Mouse (Mus musculus): Measurements from ENCODE around the gene Olfr695. TPM values are rescaled to one million over a fixed set of nuclear protein-coding genes. Genes with fewer than 3 reads are reported as not detected.

The Olfr695 gene
- polyA plus RNA-seq (2014; fragmentation: Illumina TruSeq; extraction: RNeasy Lipid Tissue Mini Kit (QIAGEN cat#74804); ENCODE audit: low read depth, low replicate concordance) = not detected

GRCm38 (mm10) chr7:106716296-106716695 lies at the start of gene Olfr695:
Gene Olfr695, minus strand, starts transcription at chr7:106716396.

GRCm38 (mm10) chr7:106755297-106755696 lies 39.1 kb upstream of the Olfr695 start, which contains the start of gene Olfr698:
Gene Olfr698, minus strand, starts transcription at chr7:106755397.

GRCm38 (mm10) chr7:106742343-106742742 lies 26.1 kb upstream of the Olfr695 start, which contains the start of gene Olfr697:
Gene Olfr697, minus strand, starts transcription at chr7:106742443.

GRCm38 (mm10) chr7:106691714-106692113 lies 24.5 kb downstream of the Olfr695 start, which contains the start of gene Olfr694:
Gene Olfr694, minus strand, starts transcription at chr7:106691814.

GRCm38 (mm10) chr7:106680484-106680883 lies 35.7 kb downstream of the Olfr695 start, which contains the start of gene Olfr693:
Gene Olfr693, minus strand, starts transcription at chr7:106680584.

Other genes with a start within 250 kb of the Olfr695 start
- not detected for gene Olfr693, start 35.8 kb downstream of the Olfr695 start, polyA plus RNA-seq (2014; fragmentation: Illumina TruSeq; extraction: RNeasy Lipid Tissue Mini Kit (QIAGEN cat#74804); ENCODE audit: low read depth, low replicate concordance)
- gene Olfr694, start 24.6 kb downstream of the Olfr695 start, polyA plus RNA-seq (2014; fragmentation: Illumina TruSeq; extraction: RNeasy Lipid Tissue Mini Kit (QIAGEN cat#74804); ENCODE audit: low read depth, low replicate concordance) = not detected
- gene Olfr697, start 26.0 kb upstream of the Olfr695 start, polyA plus RNA-seq (2014; fragmentation: Illumina TruSeq; extraction: RNeasy Lipid Tissue Mini Kit (QIAGEN cat#74804); ENCODE audit: low read depth, low replicate concordance) = not detected
- not detected for gene Olfr698, start 39.0 kb upstream of the Olfr695 start, polyA plus RNA-seq (2014; fragmentation: Illumina TruSeq; extraction: RNeasy Lipid Tissue Mini Kit (QIAGEN cat#74804); ENCODE audit: low read depth, low replicate concordance)
- not detected for gene Olfr699, start 76.8 kb upstream of the Olfr695 start, polyA plus RNA-seq (2014; fragmentation: Illumina TruSeq; extraction: RNeasy Lipid Tissue Mini Kit (QIAGEN cat#74804); ENCODE audit: low read depth, low replicate concordance)
- not detected for gene Olfr700, start 92.4 kb upstream of the Olfr695 start, polyA plus RNA-seq (2014; fragmentation: Illumina TruSeq; extraction: RNeasy Lipid Tissue Mini Kit (QIAGEN cat#74804); ENCODE audit: low read depth, low replicate concordance)
- not detected for gene Olfr701, start 97.7 kb upstream of the Olfr695 start, polyA plus RNA-seq (2014; fragmentation: Illumina TruSeq; extraction: RNeasy Lipid Tissue Mini Kit (QIAGEN cat#74804); ENCODE audit: low read depth, low replicate concordance)
- not detected for gene Olfr702, start 117.5 kb upstream of the Olfr695 start, polyA plus RNA-seq (2014; fragmentation: Illumina TruSeq; extraction: RNeasy Lipid Tissue Mini Kit (QIAGEN cat#74804); ENCODE audit: low read depth, low replicate concordance)
- gene Olfr703, start 127.0 kb upstream of the Olfr695 start, polyA plus RNA-seq (2014; fragmentation: Illumina TruSeq; extraction: RNeasy Lipid Tissue Mini Kit (QIAGEN cat#74804); ENCODE audit: low read depth, low replicate concordance) = not detected
- gene Olfr704, start 146.8 kb upstream of the Olfr695 start, polyA plus RNA-seq (2014; fragmentation: Illumina TruSeq; extraction: RNeasy Lipid Tissue Mini Kit (QIAGEN cat#74804); ENCODE audit: low read depth, low replicate concordance) = not detected
- not detected for gene Olfr705, start 160.5 kb upstream of the Olfr695 start, polyA plus RNA-seq (2014; fragmentation: Illumina TruSeq; extraction: RNeasy Lipid Tissue Mini Kit (QIAGEN cat#74804); ENCODE audit: low read depth, low replicate concordance)
- not detected for gene Olfr706, start 171.8 kb upstream of the Olfr695 start, polyA plus RNA-seq (2014; fragmentation: Illumina TruSeq; extraction: RNeasy Lipid Tissue Mini Kit (QIAGEN cat#74804); ENCODE audit: low read depth, low replicate concordance)
- gene Olfr707, start 184.8 kb upstream of the Olfr695 start, polyA plus RNA-seq (2014; fragmentation: Illumina TruSeq; extraction: RNeasy Lipid Tissue Mini Kit (QIAGEN cat#74804); ENCODE audit: low read depth, low replicate concordance) = not detected
- gene Olfr1532-ps1, start 191.6 kb upstream of the Olfr695 start, polyA plus RNA-seq (2014; fragmentation: Illumina TruSeq; extraction: RNeasy Lipid Tissue Mini Kit (QIAGEN cat#74804); ENCODE audit: low read depth, low replicate concordance) = not detected
- not detected for gene Olfr709-ps1, start 215.8 kb upstream of the Olfr695 start, polyA plus RNA-seq (2014; fragmentation: Illumina TruSeq; extraction: RNeasy Lipid Tissue Mini Kit (QIAGEN cat#74804); ENCODE audit: low read depth, low replicate concordance)
- gene Olfr710, start 231.9 kb upstream of the Olfr695 start, polyA plus RNA-seq (2014; fragmentation: Illumina TruSeq; extraction: RNeasy Lipid Tissue Mini Kit (QIAGEN cat#74804); ENCODE audit: low read depth, low replicate concordance) = not detected
- not detected for gene Olfr6, start 247.5 kb upstream of the Olfr695 start, polyA plus RNA-seq (2014; fragmentation: Illumina TruSeq; extraction: RNeasy Lipid Tissue Mini Kit (QIAGEN cat#74804); ENCODE audit: low read depth, low replicate concordance)